Mouse (Mus musculus) macrophage (primary cell): ENCODE measurements around the gene Slu7. TPM values are rescaled to one million over a fixed set of nuclear protein-coding genes. Genes with fewer than 3 reads are reported as not detected.

ENCODE experiments used
- H3K27ac ChIP-seq: fragments of 350-480 bp; formaldehyde crosslinking; 2 replicates; pipeline ENCODE4 v1.9.0; 2021
- H3K36me3 ChIP-seq: fragments of 350-480 bp; formaldehyde crosslinking; 2 replicates; pipeline ENCODE4 v1.9.0; 2021; ENCODE audit errors: inconsistent target
- H3K4me3 ChIP-seq: fragments of 350-480 bp; formaldehyde crosslinking; 2 replicates; pipeline ENCODE4 v1.9.0; 2021; ENCODE audit errors: inconsistent target
- H3K79me2 ChIP-seq: fragments of 350-480 bp; formaldehyde crosslinking; 2 replicates; pipeline ENCODE4 v1.9.0; 2021; ENCODE audit errors: inconsistent target
- WGBS: methylation state at CpG from one replicate; pipeline ENCODE4 v1.1.7; 2026; ENCODE audit warnings: inconsistent platforms; ENCODE audit not compliant: missing documents; 5-methylcytosine and 5-hydroxymethylcytosine counted together
- polyA plus RNA-seq: library from polyadenylated mRNA; stranded (reverse); fragments of 250-400 nt; gene quantifications from 3 replicates; pipeline ENCODE4 v1.2.4, GENCODE M21; 2018; ENCODE audit warnings: inconsistent platforms

Slu7 gene
- polyA plus RNA-seq, 1 experiment from 2014 or later: 90.8 TPM

GRCm38 (mm10) chr11:43492663-43493062 lies 59.1 kb downstream of the Slu7 start:
- H3K79me2 ChIP-seq: no peaks in the 10 kb centered on the region
- no peak overlapping the region for H3K4me3 ChIP-seq
- H3K27ac ChIP-seq: no peak overlapping the region
- H3K36me3 ChIP-seq: no peaks in the 10 kb centered on the region
- WGBS: 32% methylated on average over 7 of the region's 7 CpGs

- H3K27ac ChIP-seq: no peak overlapping the region
- no peak overlapping the region for H3K4me3 ChIP-seq
- H3K79me2 ChIP-seq: no peaks in the 10 kb centered on the region
- H3K36me3 ChIP-seq: no peaks in the 10 kb centered on the region
- WGBS: 27% methylated on average over 6 of the region's 6 CpGs
Observed at GRCm38 (mm10) chr11:43493815-43494409, 60.4 kb downstream of the Slu7 start.

- no peaks in the 10 kb centered on the region for H3K79me2 ChIP-seq
- no peak overlapping the region for H3K27ac ChIP-seq
- H3K36me3 ChIP-seq: no peaks in the 10 kb centered on the region
- WGBS: 86% methylated on average over 8 of the region's 8 CpGs
- H3K4me3 ChIP-seq: no peak overlapping the region
Observed at GRCm38 (mm10) chr11:43495037-43495436, 61.5 kb downstream of the Slu7 start.

GRCm38 (mm10) chr11:43495532-43495931 lies 62.0 kb downstream of the Slu7 start:
- H3K36me3 ChIP-seq: no peaks in the 10 kb centered on the region
- no peak overlapping the region for H3K4me3 ChIP-seq
- H3K79me2 ChIP-seq: no peaks in the 10 kb centered on the region
- 29% methylated on average over 3 of the region's 3 CpGs for WGBS
- H3K27ac ChIP-seq: no peak overlapping the region

Other genes starting within 250 kb of the Slu7 start
- 51.8 to 104 TPM (median 86.0 TPM) in 3 replicates for gene Pttg1, start 7.5 kb upstream of the Slu7 start, polyA plus RNA-seq
- gene C1qtnf2, start 40.5 kb downstream of the Slu7 start, polyA plus RNA-seq: not detected in 3 replicates
- gene Ccnjl, start 95.0 kb downstream of the Slu7 start, polyA plus RNA-seq: 0.04 TPM in 1 of 3 replicates, not detected in the others
- gene 4933415A04Rik, start 153.3 kb downstream of the Slu7 start, polyA plus RNA-seq: not detected in 3 replicates
- not detected in 3 replicates for gene Fabp6, start 167.8 kb downstream of the Slu7 start, polyA plus RNA-seq
- gene Pwwp2a, start 248.3 kb downstream of the Slu7 start, polyA plus RNA-seq: 9.5 to 12.8 TPM (median 12.5 TPM) in 3 replicates